Mouse (Mus musculus): ENCODE data around the gene Dock8.

DNA sequence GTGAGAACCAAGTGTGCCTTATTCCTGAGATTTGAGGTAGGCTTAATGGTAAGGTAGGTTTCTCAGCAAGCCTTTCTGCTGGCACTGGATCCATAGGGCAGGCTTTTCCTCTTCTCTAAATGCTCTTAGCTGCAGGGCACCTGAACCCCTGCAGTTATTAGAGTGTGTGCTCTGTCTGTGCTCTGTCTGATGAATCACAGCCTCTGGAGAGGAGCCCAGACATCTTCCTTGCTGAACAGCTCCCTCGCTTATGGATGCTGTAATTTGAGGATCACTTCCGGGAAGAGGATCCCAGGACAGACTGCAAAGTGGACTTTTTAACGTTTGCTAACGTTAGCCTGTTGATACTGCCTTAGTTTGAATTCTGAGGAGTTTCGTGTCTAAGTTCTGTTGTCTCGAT, 41.9 kb downstream of the Dock8 start:
- no peak for TF ChIP-seq EP300 (IDR thresholded peaks at IDR 0.05; ENCODE audit: low read length)
- TF ChIP-seq HCFC1 (IDR thresholded peaks at IDR 0.05; ENCODE audit: low read depth, low read length), result no peak
- TF ChIP-seq JUND (conservative IDR thresholded peaks at IDR 0.05; ENCODE audit: low read depth, low read length), result no peak
- no peak for TF ChIP-seq IRF4 (IDR thresholded peaks at IDR 0.05; ENCODE audit: low read depth, low read length)
- TF ChIP-seq ZC3H11A (IDR thresholded peaks at IDR 0.05; ENCODE audit: low read depth, low read length), result no peak
- TF ChIP-seq CTCF (conservative IDR thresholded peaks at IDR 0.05 in 1 of 2, IDR thresholded peaks at IDR 0.05 in 1 of 2; ENCODE audit: low read depth in 2 of 2, low read length in 2 of 2), result no peak
- TF ChIP-seq ZMIZ1 (IDR thresholded peaks at IDR 0.05; ENCODE audit: low read depth, low read length), result no peak
- TF ChIP-seq NELFE (IDR thresholded peaks at IDR 0.05; ENCODE audit: low read depth, low read length), result no peak
